Mouse (Mus musculus) heart, adult 8-10 months (tissue): Measurements from ENCODE around the gene Rps6. TPM values are rescaled to one million over a fixed set of nuclear protein-coding genes. Genes with fewer than 3 reads are reported as not detected.
A peak's percentile ranks its signal among the peaks of the same experiment; 100 is the strongest.
"Not testable (repeated sequence)": the region's sequence is repeated elsewhere in the genome, so short reads cannot be mapped to it uniquely, and the experiment has no call there.

Experiments
- DNase-seq: peaks from one replicate; pipeline ENCODE4 v3.0.0; 2022; ENCODE audit warnings: low spot score
- total RNA-seq, 4 experiments: library from RNA; stranded (reverse); gene quantifications; 2 replicates each; pipeline ENCODE4 v1.2.4; 2022

Gene Rps6
- total RNA-seq, 4 experiments from 2014 or later, result 483 to 550 (median 520) TPM

GRCm38 (mm10) chr4:86852018-86852417 is 5.2 kb downstream of the Rps6 start:
- DNase-seq, result no peak

- DNase-seq, result no peak
These were observed 5.9 kb downstream of the Rps6 start for GRCm38 (mm10) chr4:86851331-86851730.

- DNase-seq, result no peak
These were observed 10.0 kb downstream of the Rps6 start for GRCm38 (mm10) chr4:86847246-86847645.

- DNase-seq, result peak; percentile 33
These were observed 11.8 kb downstream of the Rps6 start for GRCm38 (mm10) chr4:86845384-86845783.

- DNase-seq, result not testable (repeated sequence)
These were observed 16.1 kb downstream of the Rps6 start for GRCm38 (mm10) chr4:86841141-86841540.

- no peak for DNase-seq
These were observed 25.3 kb downstream of the Rps6 start for GRCm38 (mm10) chr4:86831896-86832295.

- no peak for DNase-seq
These were observed 32.1 kb downstream of the Rps6 start for GRCm38 (mm10) chr4:86825143-86825542.

GRCm38 (mm10) chr4:86823169-86823568 is 34.0 kb downstream of the Rps6 start:
- peak; percentile 33 for DNase-seq

- no peak for DNase-seq
These were observed 42.4 kb downstream of the Rps6 start for GRCm38 (mm10) chr4:86814850-86815249.

GRCm38 (mm10) chr4:86810604-86811003 is 46.6 kb downstream of the Rps6 start:
- DNase-seq, result peak; percentile 4

Other genes starting within 250 kb of the Rps6 start
- gene Haus6, start 245.4 kb downstream of the Rps6 start, total RNA-seq, result 1 to 10 TPM; 4.4 to 6.7 (median 4.6) TPM
- 100 to 1,000 TPM; 111 to 155 (median 132) TPM for gene Plin2, start 187.4 kb downstream of the Rps6 start, total RNA-seq
- gene Dennd4c, start 108.9 kb downstream of the Rps6 start, total RNA-seq, result 10 to 100 TPM; 31.8 to 40.0 (median 36.5) TPM
- gene Acer2, start 17.0 kb upstream of the Rps6 start, total RNA-seq, result 10 to 100 TPM; 15.3 to 17.8 (median 17.6) TPM